In the genomic region with DNA sequence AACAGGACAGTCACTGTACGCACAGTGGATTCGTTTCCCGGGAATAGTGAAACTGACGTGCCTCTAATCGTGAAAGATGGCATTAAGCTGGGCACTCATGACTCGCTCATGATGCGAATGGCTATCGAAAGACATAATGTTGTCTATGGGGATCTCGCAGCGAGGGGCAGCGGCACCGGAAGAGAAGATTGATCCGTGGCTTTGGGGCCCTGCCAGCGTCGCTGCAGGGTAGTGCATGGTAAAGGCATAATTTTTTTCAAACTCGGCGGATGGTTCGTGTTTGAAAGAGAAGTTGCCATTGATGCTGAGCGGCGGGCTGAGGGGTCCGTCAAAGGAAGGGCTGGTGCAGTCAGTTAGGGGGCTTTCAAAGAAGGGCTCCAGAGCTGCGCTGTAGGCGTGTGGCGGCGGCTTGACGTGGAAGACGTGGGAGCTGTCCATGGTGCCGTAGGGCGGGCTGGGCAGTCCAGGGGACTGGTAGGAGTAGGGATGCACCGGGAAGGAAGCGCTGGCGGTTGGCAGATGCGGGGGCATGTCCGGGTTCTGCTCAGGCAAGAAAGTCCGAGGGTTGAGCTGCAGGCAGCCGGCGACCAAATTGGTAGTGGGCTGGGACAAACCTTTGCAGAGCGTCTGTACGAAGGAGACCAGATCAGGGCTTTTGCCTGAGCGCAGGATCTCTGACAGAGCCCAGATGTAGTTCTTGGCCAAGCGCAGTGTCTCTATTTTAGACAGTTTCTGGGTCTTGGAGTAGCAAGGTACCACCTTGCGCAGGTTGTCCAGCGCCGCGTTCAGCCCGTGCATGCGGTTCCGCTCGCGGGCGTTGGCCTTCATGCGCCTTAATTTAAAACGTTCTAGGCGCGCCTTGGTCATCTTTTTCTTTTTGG, we compare ENCODE assay signal across 7 mouse cellular contexts. TPM values are rescaled to one million over a fixed set of nuclear protein-coding genes. Genes with fewer than 3 reads are reported as not detected.
DNase-seq lines count a peak whose midpoint lies in the region; ATAC-seq lines count a peak whose summit lies in the region.

No protein-coding gene starts in this region.

- H3K9ac ChIP-seq in intestine, embryonic 16.5 days (ENCODE audit: low read depth, low read length) = no peak overlapping the region
- H3K9ac ChIP-seq in limb, embryonic 13.5 days = no peak overlapping the region
- peak overlapping the region; percentile 62 for H3K9ac ChIP-seq in midbrain, embryonic 11.5 days (ENCODE audit: low read length)

- DNase-seq in adrenal gland, postnatal 25 days = peak; percentile 83
- DNase-seq in cerebellum, postnatal 36 days = peak; percentile 73 to 80
- DNase-seq in gastrocnemius, postnatal 14 days = peak; percentile 74
- DNase-seq in midbrain, embryonic 11.5 days (ENCODE audit: low spot score, missing footprints) = peak; percentile 96
- DNase-seq in splenic B cell, adult 2 months (ENCODE audit: low read depth, low spot score) = peak; percentile 19

- no peaks in the 10 kb centered on the region for H3K9me3 ChIP-seq in intestine, embryonic 16.5 days (ENCODE audit: control insufficient read depth, low read length)
- H3K9me3 ChIP-seq in limb, embryonic 13.5 days = 0 out of 2 replicates have a peak, but pooled peaks cover 2% of the 10 kb centered on the region
- no peaks in the 10 kb centered on the region for H3K9me3 ChIP-seq in midbrain, embryonic 11.5 days (ENCODE audit: control insufficient read depth, low read length)

- H3K27ac ChIP-seq in intestine, embryonic 16.5 days (ENCODE audit: low read length) = no peak overlapping the region
- H3K27ac ChIP-seq in limb, embryonic 13.5 days = no peak overlapping the region
- peak overlapping the region; percentile 65 for H3K27ac ChIP-seq in midbrain, embryonic 11.5 days (ENCODE audit: low read depth, low read length)

- WGBS in intestine, embryonic 16.5 days = 3% methylated on average over 55 of the region's 55 CpGs
- WGBS in limb, embryonic 13.5 days = 3% methylated on average over 55 of the region's 55 CpGs
- WGBS in midbrain, embryonic 11.5 days = 1% methylated on average over 55 of the region's 55 CpGs

- no peaks in the 10 kb centered on the region for H3K36me3 ChIP-seq in intestine, embryonic 16.5 days (ENCODE audit: control insufficient read depth, insufficient read depth, low read length)
- no peaks in the 10 kb centered on the region for H3K36me3 ChIP-seq in limb, embryonic 13.5 days
- no peaks in the 10 kb centered on the region for H3K36me3 ChIP-seq in midbrain, embryonic 11.5 days (ENCODE audit: control insufficient read depth, insufficient read depth, low read length)
- H3K36me3 ChIP-seq in splenic B cell, adult 2 months (ENCODE audit: control insufficient read depth, insufficient read depth, low read length, poor library complexity, severe bottlenecking) = no peaks in the 10 kb centered on the region

- peak overlapping the region; percentile 66 for H3K4me2 ChIP-seq in intestine, embryonic 16.5 days (ENCODE audit: low read depth, low read length)
- H3K4me2 ChIP-seq in limb, embryonic 13.5 days (replicated peaks) = peak overlapping the region; percentile 78
- peak overlapping the region; percentile 57 for H3K4me2 ChIP-seq in midbrain, embryonic 11.5 days

- H3K27me3 ChIP-seq in intestine, embryonic 16.5 days (replicated peaks; ENCODE audit: control insufficient read depth, insufficient read depth, low read length) = peaks cover 54% of the 10 kb centered on the region
- H3K27me3 ChIP-seq in limb, embryonic 13.5 days = peaks cover 77% of the 10 kb centered on the region
- peaks cover 54% of the 10 kb centered on the region for H3K27me3 ChIP-seq in midbrain, embryonic 11.5 days (ENCODE audit: control insufficient read depth, insufficient read depth, low read length)
- H3K27me3 ChIP-seq in splenic B cell, adult 2 months (ENCODE audit: control insufficient read depth, insufficient read depth, low read length, poor library complexity, severe bottlenecking) = peaks cover 2% of the 10 kb centered on the region

- peaks cover 6% of the 10 kb centered on the region; the same call in 1 of the 2 replicates for H3K4me1 ChIP-seq in intestine, embryonic 16.5 days (ENCODE audit: control insufficient read depth, insufficient read depth, low read length)
- peaks cover 17% of the 10 kb centered on the region; the same call in 1 of the 2 replicates for H3K4me1 ChIP-seq in limb, embryonic 13.5 days
- peaks cover 23% of the 10 kb centered on the region for H3K4me1 ChIP-seq in midbrain, embryonic 11.5 days (ENCODE audit: control insufficient read depth, insufficient read depth, low read length)

- intact Hi-C loops in gastrocnemius, postnatal 14 days (cut with DNase I; ENCODE audit: low total_unique reads) = no loop called here

- peak overlapping the region; percentile 44 for H3K4me3 ChIP-seq in intestine, embryonic 16.5 days (ENCODE audit: low read length)
- peak overlapping the region; percentile 44 for H3K4me3 ChIP-seq in limb, embryonic 13.5 days
- H3K4me3 ChIP-seq in midbrain, embryonic 11.5 days (ENCODE audit: low read depth, low read length) = peak overlapping the region; percentile 43

- ATAC-seq in intestine, embryonic 16.5 days = peak; percentile 89
- peak; percentile 89 for ATAC-seq in limb, embryonic 13.5 days (ENCODE audit: low FRiP score, low read depth)
- peak; percentile 53 for ATAC-seq in midbrain, embryonic 11.5 days (ENCODE audit: low FRiP score)

RNA-seq across cellular contexts. Expression of gene Neurod1, which starts 2.4 kb away (rescaled TPM):
- total RNA-seq in adrenal gland, postnatal 25 days (2021) = not detected in 2 replicates
- under 1 TPM in 1 of 2 experiments, not detected in 1; 0.10 TPM for total RNA-seq in gastrocnemius, postnatal 14 days (2021)
- 2.9 and 3.2 TPM in 2 replicates for polyA plus RNA-seq in intestine, embryonic 16.5 days (2015; fragmentation: Nextera tagmentation; extraction: Ambion mirVana)
- polyA plus RNA-seq in limb, embryonic 13.5 days (2015; fragmentation: Nextera tagmentation; extraction: Ambion mirVana) = 0.15 TPM in 1 of 2 replicates, not detected in the other
- 43.4 TPM in 2 replicates for polyA plus RNA-seq in midbrain, embryonic 11.5 days (2014; fragmentation: Nextera tagmentation; extraction: Ambion mirVana)

RNA-seq across cellular contexts. Expression of gene Cerkl, which starts 2.4 kb away (rescaled TPM):
- 1.8 and 2.1 TPM in 2 replicates for total RNA-seq in adrenal gland, postnatal 25 days (2021)
- under 1 TPM; 0.25 to 0.33 TPM for total RNA-seq in gastrocnemius, postnatal 14 days (2021)
- polyA plus RNA-seq in intestine, embryonic 16.5 days (2015; fragmentation: Nextera tagmentation; extraction: Ambion mirVana) = 0.94 and 1.1 TPM in 2 replicates
- 1.1 and 1.2 TPM in 2 replicates for polyA plus RNA-seq in limb, embryonic 13.5 days (2015; fragmentation: Nextera tagmentation; extraction: Ambion mirVana)
- polyA plus RNA-seq in midbrain, embryonic 11.5 days (2014; fragmentation: Nextera tagmentation; extraction: Ambion mirVana) = 2.4 and 2.5 TPM in 2 replicates

Comparison
In these comparisons a context has a peak if more than half of its experiments do, and no peak if none do; other contexts are left out.
1. DNase-seq: peak in every context shown above with its lines; median percentile 96 in midbrain, embryonic 11.5 days; 83 in adrenal gland, postnatal 25 days; 76 in cerebellum, postnatal 36 days; 74 in gastrocnemius, postnatal 14 days; 19 in splenic B cell, adult 2 months.
2. RNA of gene Neurod1, which starts 2.4 kb away (polyA plus RNA-seq): 43.4 TPM in midbrain, embryonic 11.5 days; 2.9 to 3.2 TPM in intestine, embryonic 16.5 days and 0.15 TPM in limb, embryonic 13.5 days; every median in the first group is over 10 times any median in the second.
3. Peak in every context shown above with its lines, with median percentiles within 50 percentile points of each other: ATAC-seq, H3K4me2 ChIP-seq and H3K4me3 ChIP-seq.